Mouse (Mus musculus): ENCODE measurements around the gene Irf2bp1. TPM values are rescaled to one million over a fixed set of nuclear protein-coding genes. Genes with fewer than 3 reads are reported as not detected.

Gene Irf2bp1
- total RNA-seq, 1 experiment = 15.9 TPM

- Histone ChIP-seq H3K27ac (ENCODE audit: insufficient read depth, low read depth, low read length, poor library complexity, severe bottlenecking) (no peak overlapping the region), H3K4me1 (ENCODE audit: control insufficient read depth in 2 of 2, insufficient read depth in 2 of 2, low read length in 2 of 2, poor library complexity in 1 of 2) (peaks cover 0 to 21% of the 10 kb centered on the region in 2 experiments; a peak in 2 of 4 replicates), H3K36me3 (ENCODE audit: control insufficient read depth, insufficient read depth, low read length, poor library complexity, severe bottlenecking) (0 out of 2 replicates have a peak, but pooled peaks cover 2% of the 10 kb centered on the region), H3K9ac (ENCODE audit: insufficient read depth, low read depth, low read length, poor library complexity, severe bottlenecking) (0 out of 2 replicates have a peak overlapping the region, but pooled peaks have one; percentile 10), H3K9me3 (ENCODE audit: control insufficient read depth, insufficient read depth, low read depth, low read length) (no peaks in the 10 kb centered on the region), H3K4me3 (ENCODE audit: insufficient read depth in 1 of 2, low read depth in 1 of 2, low read length in 2 of 2, poor library complexity in 1 of 2, severe bottlenecking in 1 of 2) (peak overlapping the region; percentile 35 to 54)
- TF ChIP-seq ZNF384 (IDR thresholded peaks at IDR 0.05; ENCODE audit: low read depth, low read length) (peak; percentile 88), HCFC1 (IDR thresholded peaks at IDR 0.05; ENCODE audit: borderline replicate concordance, insufficient read depth, low read length) (no peak), CHD2 (IDR thresholded peaks at IDR 0.05; ENCODE audit: low read depth, low read length) (no peak)
- in situ Hi-C loops (cut with MboI; ENCODE audit: low sequenced_read_pairs in 2 of 2, unreplicated experiment in 2 of 2) = no loop called here
- DNase-seq (ENCODE audit: low read depth, low spot score) = no peak
Measured at GRCm38 (mm10) chr7:18962171-18962792, 41.6 kb upstream of the Irf2bp1 start.

- TF ChIP-seq ZC3H11A (IDR thresholded peaks at IDR 0.05; ENCODE audit: borderline replicate concordance, low read depth, low read length) = no peak
- TF ChIP-seq CHD2 (IDR thresholded peaks at IDR 0.05; ENCODE audit: low read depth, low read length) = no peak
- no peak for TF ChIP-seq MAFK (IDR thresholded peaks at IDR 0.05; ENCODE audit: insufficient read depth, low read depth, low read length)
- no peak for TF ChIP-seq HCFC1 (IDR thresholded peaks at IDR 0.05; ENCODE audit: borderline replicate concordance, insufficient read depth, low read length)
- TF ChIP-seq ZNF384 (IDR thresholded peaks at IDR 0.05; ENCODE audit: low read depth, low read length) = no peak
- Histone ChIP-seq H3K9me3 (ENCODE audit: control insufficient read depth, insufficient read depth, low read depth, low read length) (no peaks in the 10 kb centered on the region), H3K36me3 (ENCODE audit: control insufficient read depth, insufficient read depth, low read length, poor library complexity, severe bottlenecking) (0 out of 2 replicates have a peak, but pooled peaks cover 2% of the 10 kb centered on the region), H3K9ac (ENCODE audit: insufficient read depth, low read depth, low read length, poor library complexity, severe bottlenecking) (0 out of 2 replicates have a peak overlapping the region, but pooled peaks have one; percentile 10), H3K4me1 (ENCODE audit: control insufficient read depth in 2 of 2, insufficient read depth in 2 of 2, low read length in 2 of 2, poor library complexity in 1 of 2) (peaks cover 0 to 21% of the 10 kb centered on the region in 2 experiments; a peak in 2 of 4 replicates), H3K27ac (ENCODE audit: insufficient read depth, low read depth, low read length, poor library complexity, severe bottlenecking) (no peak overlapping the region), H3K4me3 (ENCODE audit: insufficient read depth in 1 of 2, low read depth in 1 of 2, low read length in 2 of 2, poor library complexity in 1 of 2, severe bottlenecking in 1 of 2) (peak overlapping the region; percentile 35 to 54)
- DNase-seq (ENCODE audit: low read depth, low spot score) = no peak
- in situ Hi-C loops (cut with MboI; ENCODE audit: low sequenced_read_pairs in 2 of 2, unreplicated experiment in 2 of 2) = no loop called here
Measured at GRCm38 (mm10) chr7:18962795-18963194, 41.0 kb upstream of the Irf2bp1 start.

GRCm38 (mm10) chr7:18963294-18963843, 40.5 kb upstream of the Irf2bp1 start:
- in situ Hi-C loops (cut with MboI; ENCODE audit: low sequenced_read_pairs in 2 of 2, unreplicated experiment in 2 of 2) = no loop called here
- H3K9me3 ChIP-seq (ENCODE audit: control insufficient read depth, insufficient read depth, low read depth, low read length) = no peaks in the 10 kb centered on the region
- H3K4me1 ChIP-seq (ENCODE audit: control insufficient read depth in 2 of 2, insufficient read depth in 2 of 2, low read length in 2 of 2, poor library complexity in 1 of 2) = peaks cover 0 to 20% of the 10 kb centered on the region in 2 experiments; a peak in 2 of 4 replicates
- H3K4me3 ChIP-seq (ENCODE audit: insufficient read depth in 1 of 2, low read depth in 1 of 2, low read length in 2 of 2, poor library complexity in 1 of 2, severe bottlenecking in 1 of 2) = peak overlapping the region in 1 of 2 experiments; percentile 54; a peak in 1 of 4 replicates
- H3K9ac ChIP-seq (ENCODE audit: insufficient read depth, low read depth, low read length, poor library complexity, severe bottlenecking) = no peak overlapping the region
- TF ChIP-seq MAFK (IDR thresholded peaks at IDR 0.05; ENCODE audit: insufficient read depth, low read depth, low read length) (no peak), CHD2 (IDR thresholded peaks at IDR 0.05; ENCODE audit: low read depth, low read length) (no peak), HCFC1 (IDR thresholded peaks at IDR 0.05; ENCODE audit: borderline replicate concordance, insufficient read depth, low read length) (no peak), ZNF384 (IDR thresholded peaks at IDR 0.05; ENCODE audit: low read depth, low read length) (no peak), ZC3H11A (IDR thresholded peaks at IDR 0.05; ENCODE audit: borderline replicate concordance, low read depth, low read length) (no peak)
- no peak overlapping the region for H3K27ac ChIP-seq (ENCODE audit: insufficient read depth, low read depth, low read length, poor library complexity, severe bottlenecking)
- 0 out of 2 replicates have a peak, but pooled peaks cover under 1% of the 10 kb centered on the region for H3K36me3 ChIP-seq (ENCODE audit: control insufficient read depth, insufficient read depth, low read length, poor library complexity, severe bottlenecking)
- DNase-seq (ENCODE audit: low read depth, low spot score) = no peak

GRCm38 (mm10) chr7:18965312-18965711, 38.5 kb upstream of the Irf2bp1 start:
- no peaks in the 10 kb centered on the region for H3K36me3 ChIP-seq (ENCODE audit: control insufficient read depth, insufficient read depth, low read length, poor library complexity, severe bottlenecking)
- DNase-seq (ENCODE audit: low read depth, low spot score) = no peak
- no peak overlapping the region for H3K27ac ChIP-seq (ENCODE audit: insufficient read depth, low read depth, low read length, poor library complexity, severe bottlenecking)
- H3K4me1 ChIP-seq (ENCODE audit: control insufficient read depth in 2 of 2, insufficient read depth in 2 of 2, low read length in 2 of 2, poor library complexity in 1 of 2) = peaks cover 0 to 14% of the 10 kb centered on the region in 2 experiments; a peak in 2 of 4 replicates
- no peak overlapping the region for H3K9ac ChIP-seq (ENCODE audit: insufficient read depth, low read depth, low read length, poor library complexity, severe bottlenecking)
- no peaks in the 10 kb centered on the region for H3K9me3 ChIP-seq (ENCODE audit: control insufficient read depth, insufficient read depth, low read depth, low read length)
- no peak for TF ChIP-seq MAFK (IDR thresholded peaks at IDR 0.05; ENCODE audit: insufficient read depth, low read depth, low read length)
- no peak for TF ChIP-seq CHD2 (IDR thresholded peaks at IDR 0.05; ENCODE audit: low read depth, low read length)
- TF ChIP-seq ZNF384 (IDR thresholded peaks at IDR 0.05; ENCODE audit: low read depth, low read length) = no peak
- TF ChIP-seq HCFC1 (IDR thresholded peaks at IDR 0.05; ENCODE audit: borderline replicate concordance, insufficient read depth, low read length) = no peak
- no peak for TF ChIP-seq ZC3H11A (IDR thresholded peaks at IDR 0.05; ENCODE audit: borderline replicate concordance, low read depth, low read length)
- H3K4me3 ChIP-seq (ENCODE audit: insufficient read depth in 1 of 2, low read depth in 1 of 2, low read length in 2 of 2, poor library complexity in 1 of 2, severe bottlenecking in 1 of 2) = no peak overlapping the region
- in situ Hi-C loops (cut with MboI; ENCODE audit: low sequenced_read_pairs in 2 of 2, unreplicated experiment in 2 of 2) = no loop called here
